Mouse (Mus musculus) left cerebral cortex, postnatal 14 days (tissue): ENCODE measurements around the gene Tmod3. TPM values are rescaled to one million over a fixed set of nuclear protein-coding genes. Genes with fewer than 3 reads are reported as not detected.
A peak's percentile ranks its signal among the peaks of the same experiment; 100 is the strongest.
"Not testable (repeated sequence)": the region's sequence is repeated elsewhere in the genome, so short reads cannot be mapped to it uniquely, and the experiment has no call there.

Experiments
- DNase-seq, 2 experiments: peaks; one replicate each; pipeline ENCODE4 v3.0.0; 2021 to 2022; ENCODE audit warnings: low spot score in 2 of 2, mixed read lengths in 1 of 2
- intact Hi-C: fragments of 180-260 bp; cut with DNase I; formaldehyde crosslinking; loops from one replicate; pipeline ENCODE4 v1.15.1; 2025
- total RNA-seq, 2 experiments: library from RNA; stranded (reverse); gene quantifications; 2 replicates each; pipeline ENCODE4 v1.2.3; 2021

Gene Tmod3
- total RNA-seq, 2 experiments from 2014 or later = 59.0 to 64.9 TPM

GRCm38 (mm10) chr9:75560353-75560752, 896 bp upstream of the Tmod3 start:
- intact Hi-C loops = no loop called here

DNA sequence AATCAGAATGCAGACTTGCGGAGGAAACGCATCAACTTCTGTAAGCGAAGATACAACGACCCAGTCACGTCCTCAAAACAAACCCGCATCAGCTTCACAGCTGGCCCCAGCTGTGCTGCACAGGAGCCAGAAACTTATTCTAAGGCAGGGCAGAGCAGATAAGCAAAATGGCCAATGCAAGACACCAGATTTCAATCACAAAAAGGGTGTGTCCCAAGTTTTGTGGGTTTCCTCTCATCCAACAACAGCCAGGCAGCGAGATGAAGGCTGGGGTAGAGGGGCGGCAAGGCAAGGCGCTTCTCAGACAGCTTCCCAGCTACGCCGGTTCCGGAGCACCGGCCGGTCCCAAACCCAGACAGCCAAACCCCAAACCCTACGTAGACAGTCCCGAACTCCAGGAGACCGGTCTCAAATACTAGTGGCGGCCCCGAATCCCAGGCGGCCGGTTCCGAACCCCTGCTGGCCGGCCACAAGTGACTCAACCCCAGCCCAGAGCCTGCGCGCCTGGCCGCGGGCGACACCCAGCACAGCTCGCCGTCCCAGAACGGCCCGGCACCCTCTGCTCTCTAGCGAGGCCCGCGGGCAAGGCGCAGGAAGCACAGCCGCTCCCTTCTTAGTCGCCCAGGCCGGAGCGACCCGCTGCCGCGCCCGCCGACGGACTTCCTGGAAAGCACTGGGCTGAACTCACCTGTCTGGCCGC, 495 bp downstream of the Tmod3 start:
- intact Hi-C loops = no loop called here
- no peak for DNase-seq

More at GRCm38 (mm10) chr9:75560353-75560752, 896 bp upstream of the Tmod3 start:
- no peak for DNase-seq

- DNase-seq = no peak
- intact Hi-C loops = no loop called here
Observed at GRCm38 (mm10) chr9:75558360-75558759, 1.1 kb downstream of the Tmod3 start.

DNA sequence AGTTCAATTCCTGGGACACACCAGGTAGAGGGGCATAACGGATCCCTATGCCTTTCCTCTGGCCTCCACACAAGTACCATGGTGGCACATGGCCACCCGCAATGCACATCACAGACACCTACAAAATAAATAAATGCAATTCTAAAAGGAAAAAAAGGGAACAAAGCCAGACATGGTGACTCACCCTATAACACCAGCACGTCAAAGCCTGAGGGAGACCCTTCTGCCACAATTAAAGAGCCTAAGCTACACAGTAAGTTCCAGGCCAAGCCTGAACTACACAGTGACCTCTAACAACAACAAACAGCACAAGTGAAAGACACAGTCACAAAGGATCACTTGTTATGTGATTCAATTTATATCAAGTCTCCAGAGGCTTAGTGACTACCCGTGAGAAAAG, 5.7 kb downstream of the Tmod3 start:
- intact Hi-C loops = no loop called here

DNA sequence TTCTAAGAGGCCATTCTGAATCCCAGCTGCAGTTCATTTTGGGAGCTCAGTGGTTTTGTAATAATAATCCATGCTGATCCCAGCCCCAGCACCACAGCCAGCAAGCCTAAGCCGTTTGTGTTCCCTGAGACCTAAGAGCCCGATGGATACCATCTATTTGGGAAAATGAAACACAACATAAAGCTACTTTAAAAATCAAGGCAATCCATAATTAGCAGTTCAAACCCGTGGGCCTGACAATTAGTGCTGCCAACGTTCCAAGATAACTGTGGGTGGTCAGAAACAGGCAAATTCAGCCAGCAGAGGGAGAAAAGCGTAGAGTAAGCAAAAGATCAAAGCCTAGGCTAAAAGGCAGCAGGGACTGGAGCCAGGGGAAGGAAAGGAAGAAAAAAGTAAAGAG, 8.1 kb downstream of the Tmod3 start:
- DNase-seq = no peak
- intact Hi-C loops = no loop called here

More for the DNA sequence above, 5.7 kb downstream of the Tmod3 start:
- DNase-seq = no peak

DNA sequence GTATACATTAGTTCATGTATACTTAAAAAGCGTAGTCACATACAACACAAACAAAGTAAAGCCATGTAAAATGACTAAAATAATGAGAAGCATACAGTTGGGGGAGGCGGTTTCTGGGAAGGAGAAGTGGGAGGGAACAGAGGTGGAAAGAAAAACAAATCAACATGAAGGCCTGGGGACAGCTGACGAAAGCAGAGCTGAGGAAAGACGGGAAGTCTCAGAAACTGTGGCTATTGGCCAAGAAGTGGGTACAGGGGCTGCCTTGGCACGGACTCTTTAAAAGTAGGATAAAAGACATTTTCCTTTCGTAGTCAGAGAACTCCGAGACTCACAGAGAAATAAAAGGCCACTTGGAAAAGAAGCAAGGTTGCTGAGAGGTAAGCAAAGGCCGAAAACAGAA, 10.4 kb downstream of the Tmod3 start:
- DNase-seq = no peak

GRCm38 (mm10) chr9:75546885-75547553, 12.4 kb downstream of the Tmod3 start:
- intact Hi-C loops = no loop called here
- no peak for DNase-seq

More for the DNA sequence above, 10.4 kb downstream of the Tmod3 start:
- intact Hi-C loops = no loop called here

DNA sequence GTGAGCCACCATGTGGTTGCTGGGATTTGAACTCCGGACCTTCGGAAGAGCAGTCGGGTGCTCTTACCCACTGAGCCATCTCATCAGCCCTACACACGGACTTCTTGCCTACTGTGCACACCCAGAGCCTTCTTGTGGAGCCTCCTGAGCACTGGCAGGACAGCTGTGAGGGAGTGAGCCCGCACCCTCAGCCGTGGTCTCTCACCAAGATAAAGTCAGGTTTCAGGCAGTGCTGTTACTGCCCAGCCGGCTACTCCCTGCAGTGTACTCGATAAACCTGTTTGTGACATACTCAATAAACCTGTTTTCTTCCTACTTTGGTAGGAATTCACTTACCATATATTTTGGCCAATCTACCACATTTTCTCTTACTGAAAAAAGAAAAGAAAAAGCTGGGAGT, 13.9 kb downstream of the Tmod3 start:
- intact Hi-C loops = no loop called here
- no peak for DNase-seq

DNA sequence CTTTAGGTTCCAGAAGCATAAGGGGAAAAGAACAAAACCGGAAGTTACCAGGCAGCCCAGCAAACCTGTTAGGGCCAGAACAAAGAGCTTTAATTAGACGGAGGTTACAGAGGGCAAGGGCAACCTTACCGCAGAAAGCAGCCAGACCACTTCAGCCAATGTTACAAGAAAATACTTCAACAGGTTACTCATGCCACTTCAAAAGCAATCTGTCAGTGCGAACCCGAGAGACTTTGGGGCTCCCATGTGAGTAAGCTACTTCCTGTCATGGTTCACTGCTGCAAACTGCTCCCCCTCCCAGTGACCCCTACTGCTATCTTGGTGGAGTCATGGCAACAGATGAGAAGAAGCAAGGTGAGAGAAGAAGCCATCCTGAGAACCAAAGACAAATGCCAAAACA, 18.0 kb downstream of the Tmod3 start:
- no peak for DNase-seq
- intact Hi-C loops = no loop called here

DNA sequence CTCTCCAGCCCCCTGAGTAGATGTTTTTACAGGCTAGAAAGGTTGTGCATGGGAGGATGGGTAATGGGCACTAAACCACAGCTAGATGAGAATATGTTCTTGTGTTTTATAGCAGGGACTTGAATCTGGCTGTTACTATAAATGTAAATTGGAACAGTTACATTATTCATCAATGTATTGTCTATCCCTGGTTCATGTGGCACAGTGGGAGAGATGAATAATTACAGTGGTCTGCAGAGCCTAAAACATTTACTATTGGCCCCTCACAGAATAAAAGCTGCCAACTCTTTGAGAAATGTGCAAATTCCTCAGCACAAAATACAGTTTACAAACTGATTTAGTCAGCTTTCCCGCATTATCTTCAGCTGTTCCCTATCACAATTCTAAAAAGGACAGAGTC, 23.0 kb downstream of the Tmod3 start:
- intact Hi-C loops = no loop called here
- DNase-seq = no peak

GRCm38 (mm10) chr9:75534431-75534962, 25.0 kb downstream of the Tmod3 start:
- intact Hi-C loops = no loop called here
- DNase-seq = no peak

DNA sequence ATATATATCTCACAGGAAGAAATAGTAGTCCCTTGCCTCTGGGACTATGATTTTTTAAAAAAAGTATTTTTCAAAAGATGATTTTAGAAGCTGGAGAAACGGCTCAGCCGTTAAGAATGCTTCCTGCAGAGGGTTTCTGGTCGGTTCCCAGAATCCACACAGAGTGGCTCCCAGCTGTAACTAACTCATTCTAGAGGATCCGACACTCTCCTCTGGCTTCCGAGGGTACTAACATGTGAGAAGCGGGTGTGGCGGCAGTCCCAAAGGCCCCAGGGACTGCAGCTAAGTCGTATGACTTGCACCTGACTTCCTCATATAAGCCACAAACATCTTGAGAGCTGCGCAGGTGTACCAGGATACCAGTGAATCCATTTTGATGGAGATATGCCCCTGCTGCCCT, 26.5 kb downstream of the Tmod3 start:
- DNase-seq, intact Hi-C loops: not testable (repeated sequence)

DNA sequence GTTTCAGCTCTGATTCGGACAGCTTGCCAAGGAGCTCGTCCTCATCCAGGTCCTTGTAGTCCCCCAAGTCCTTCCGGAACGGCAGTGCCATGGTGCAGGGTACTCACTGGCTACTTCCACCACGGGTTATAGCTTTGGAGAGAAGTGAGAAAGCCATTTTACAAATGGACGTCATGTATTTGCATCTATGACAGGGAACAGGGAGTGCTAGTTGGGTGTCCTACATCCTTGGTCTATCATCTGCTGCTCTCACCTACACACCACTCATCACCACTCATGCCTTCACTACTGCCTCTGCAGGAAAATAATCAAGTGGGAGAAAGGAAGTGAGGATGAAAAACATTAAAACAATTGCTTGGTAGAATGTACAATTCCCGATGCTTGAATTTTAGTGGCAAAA, 27.0 kb downstream of the Tmod3 start:
- DNase-seq = no peak
- intact Hi-C loops = no loop called here

GRCm38 (mm10) chr9:75529358-75529757, 30.1 kb downstream of the Tmod3 start:
- no peak for DNase-seq
- intact Hi-C loops = no loop called here

GRCm38 (mm10) chr9:75528096-75528495, 31.4 kb downstream of the Tmod3 start:
- intact Hi-C loops = no loop called here
- DNase-seq = no peak

- intact Hi-C loops = no loop called here
- peak in 1 of 2 experiments; percentile 58 for DNase-seq
Observed at GRCm38 (mm10) chr9:75527368-75528059, 31.9 kb downstream of the Tmod3 start.

DNA sequence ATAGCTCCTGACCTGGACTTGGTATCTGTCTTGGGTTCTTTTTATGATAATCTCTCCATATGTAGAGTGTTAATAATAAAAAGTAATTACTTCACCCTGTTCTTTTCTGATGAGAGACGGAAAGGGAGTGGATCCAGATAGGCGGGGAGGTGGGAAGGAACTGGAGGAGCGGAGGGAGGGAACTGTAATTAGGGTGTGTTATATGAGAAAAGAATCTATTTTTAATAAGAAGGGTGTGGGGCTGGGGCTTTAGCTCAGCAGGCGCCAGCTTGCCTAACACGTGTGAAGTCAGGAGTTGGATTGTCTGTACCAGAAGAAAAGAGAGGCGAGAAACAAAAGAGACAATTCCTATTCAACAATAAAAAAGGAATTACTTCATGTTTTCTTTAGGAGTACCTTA, 35.8 kb downstream of the Tmod3 start:
- intact Hi-C loops = loop anchor here (2.0 kb wide), 1 partner anchor 59 kb away; no protein-coding TSS in a partner anchor
- peak; percentile 28 to 34 for DNase-seq

- intact Hi-C loops = loop anchor here (2.0 kb wide), 1 partner anchor 61 kb away; no protein-coding TSS in a partner anchor
- no peak for DNase-seq
Observed at GRCm38 (mm10) chr9:75522217-75522616, 37.2 kb downstream of the Tmod3 start.

DNA sequence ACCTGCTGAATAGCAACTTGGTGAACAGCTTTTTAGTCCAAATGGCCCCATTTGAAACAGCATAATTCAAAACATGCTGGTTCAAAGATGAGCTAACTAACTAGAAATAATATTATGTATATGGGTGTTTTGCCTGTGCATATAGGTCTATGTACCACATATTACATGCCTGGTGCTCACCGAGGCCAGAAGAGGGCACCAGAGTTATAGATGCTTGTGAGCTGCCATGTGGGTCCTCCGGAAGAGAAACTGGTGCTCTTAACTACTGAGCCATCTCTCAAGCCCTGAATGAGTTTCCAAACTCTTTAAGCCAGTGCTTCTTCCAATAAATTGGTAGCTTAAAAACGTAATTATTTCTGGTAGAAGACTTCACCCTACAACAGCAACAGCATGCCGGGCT, 37.7 kb downstream of the Tmod3 start:
- DNase-seq = peak; percentile 41 to 67
- intact Hi-C loops = loop anchor here (2.0 kb wide), 1 partner anchor 61 kb away; no protein-coding TSS in a partner anchor

- no peak for DNase-seq
- intact Hi-C loops = no loop called here
Observed at GRCm38 (mm10) chr9:75520940-75521339, 38.5 kb downstream of the Tmod3 start.
